Mouse (Mus musculus) kidney, postnatal 0 days (tissue): ENCODE measurements around the gene Ccdc180. TPM values are rescaled to one million over a fixed set of nuclear protein-coding genes. Genes with fewer than 3 reads are reported as not detected.

Experiments used
- ATAC-seq: fragments of 200-750 bp; cut with Nextera tagmentation; replicated peaks from 2 replicates; pipeline ENCODE4 v1.8.0; 2017; ENCODE audit warnings: low read depth, moderate number of reproducible peaks, moderate TSS enrichment, moderate library complexity; ENCODE audit not compliant: low FRiP score
- DNase-seq: peaks from one replicate; pipeline ENCODE4 v3.0.0-alpha.2; 2016; ENCODE audit warnings: low spot score
- H3K27ac ChIP-seq: fragments of 300-500 bp; sonication (generic); 2 replicates; pipeline ENCODE4 v1.5.1; 2014; ENCODE audit warnings: mild to moderate bottlenecking
- H3K27me3 ChIP-seq: fragments of 300-500 bp; sonication (generic); 2 replicates; pipeline ENCODE4 v1.6.1; 2014; ENCODE audit warnings: low read length, mixed read lengths; ENCODE audit not compliant: insufficient read depth
- H3K36me3 ChIP-seq: fragments of 300-500 bp; sonication (generic); 2 replicates; pipeline ENCODE4 v1.6.1; 2014; ENCODE audit warnings: low read length, mixed read lengths; ENCODE audit not compliant: insufficient read depth
- H3K4me1 ChIP-seq: fragments of 300-500 bp; sonication (generic); replicated peaks from 2 replicates; pipeline ENCODE4 v1.6.1; 2014; ENCODE audit warnings: antibody characterized with exemption, low read length, mixed read lengths; ENCODE audit not compliant: insufficient read depth
- H3K4me2 ChIP-seq: fragments of 300-500 bp; sonication (generic); 2 replicates; pipeline ENCODE4 v1.6.1; 2014; ENCODE audit warnings: mild to moderate bottlenecking, low read length, moderate library complexity, mixed read lengths
- H3K4me3 ChIP-seq: fragments of 300-500 bp; sonication (generic); replicated peaks from 2 replicates; pipeline ENCODE4 v1.5.1; 2014; ENCODE audit warnings: low read depth, low read length
- H3K9ac ChIP-seq: fragments of 300-500 bp; sonication (generic); 2 replicates; pipeline ENCODE4 v1.6.1; 2014; ENCODE audit warnings: low read depth, low read length
- H3K9me3 ChIP-seq: fragments of 300-500 bp; sonication (generic); replicated peaks from 2 replicates; pipeline ENCODE4 v1.6.1; 2016; ENCODE audit warnings: low read length, inconsistent platforms, mixed read lengths
- CTCF ChIP-seq: IDR thresholded peaks from 2 replicates; pipeline ENCODE4 v1.5.1; 2016; ENCODE audit warnings: antibody characterized with exemption, low read depth, mild to moderate bottlenecking, moderate library complexity
- WGBS: fragments of 180-500 bp; shearing (Covaris S2); extraction: QIAGEN DNeasy Blood & Tissue Kit; methylation state at CpG from one replicate; pipeline ENCODE4 v1.1.7; 2014; 5-methylcytosine and 5-hydroxymethylcytosine counted together
- polyA plus RNA-seq: library from polyadenylated mRNA; unstranded; fragments of >200 nt; fragmentation: Nextera tagmentation; extraction: Ambion mirVana; gene quantifications from 2 replicates; pipeline ENCODE4 v1.2.1, GENCODE M21; 2015

The Ccdc180 gene
- polyA plus RNA-seq, 1 experiment from 2014 or later: 0.55 TPM

GRCm38 (mm10) chr4:45851640-45852051 is 38.5 kb upstream of the Ccdc180 start:
- Histone ChIP-seq H3K4me3 (no peak overlapping the region), H3K9me3 (no peaks in the 10 kb centered on the region), H3K9ac (no peak overlapping the region), H3K4me2 (no peak overlapping the region), H3K4me1 (0 out of 2 replicates have a peak, but pooled peaks cover 5% of the 10 kb centered on the region), H3K27me3 (no peaks in the 10 kb centered on the region), H3K27ac (no peak overlapping the region; the same call in 1 of the 2 replicates), H3K36me3 (no peaks in the 10 kb centered on the region)
- ATAC-seq (peak; percentile 96), DNase-seq (peak; percentile 58)
- no peak for TF ChIP-seq CTCF
- WGBS: 13% methylated on average over 3 of the region's 3 CpGs

DNA sequence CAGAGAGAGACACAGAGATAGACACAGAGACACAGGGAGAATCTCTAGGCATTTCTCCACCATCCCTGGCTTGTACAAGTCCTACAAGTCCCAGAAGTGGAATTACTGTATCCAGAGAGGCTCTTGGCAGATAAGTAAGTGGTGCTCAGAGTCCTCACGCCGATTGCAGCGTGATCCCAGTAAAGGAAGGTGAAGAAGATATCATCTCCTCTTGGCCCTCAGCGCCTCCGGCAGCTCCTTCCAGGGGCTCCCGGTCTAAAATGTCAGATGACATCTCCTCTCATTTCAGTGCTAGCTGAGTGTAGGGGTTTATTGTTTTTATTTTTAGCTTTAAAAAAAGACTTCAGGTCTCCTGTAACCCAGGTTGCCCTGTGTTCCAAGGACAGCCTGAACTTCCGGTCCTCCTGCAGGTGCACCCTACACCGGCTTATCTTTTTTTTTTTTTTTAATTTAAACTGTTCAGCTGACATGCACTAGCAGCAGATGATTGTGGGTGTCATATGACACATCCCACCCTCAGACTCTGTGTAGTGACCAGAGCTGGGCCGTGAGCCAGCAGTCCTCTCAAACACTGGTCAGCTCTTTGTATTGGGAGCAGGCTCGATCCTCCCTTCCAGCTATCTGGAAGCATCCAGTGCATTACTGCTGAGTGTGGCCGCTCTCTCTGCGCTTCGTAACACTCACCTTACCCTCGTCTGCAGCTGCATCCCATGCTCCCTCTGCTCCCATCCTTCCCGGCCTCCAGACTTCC is 36.4 kb upstream of the Ccdc180 start:
- 60% methylated on average over 15 of the region's 15 CpGs for WGBS
- TF ChIP-seq CTCF: no peak
- Histone ChIP-seq H3K4me1 (no peaks in the 10 kb centered on the region), H3K36me3 (no peaks in the 10 kb centered on the region), H3K27me3 (no peaks in the 10 kb centered on the region), H3K4me2 (no peak overlapping the region), H3K9ac (no peak overlapping the region), H3K4me3 (no peak overlapping the region), H3K9me3 (no peaks in the 10 kb centered on the region), H3K27ac (no peak overlapping the region)
- DNase-seq (no peak), ATAC-seq (no peak)

GRCm38 (mm10) chr4:45855803-45856424 is 34.2 kb upstream of the Ccdc180 start:
- 0 out of 2 replicates have a peak, but pooled peaks cover 3% of the 10 kb centered on the region for H3K4me1 ChIP-seq
- 45% methylated on average over 19 of the region's 19 CpGs for WGBS
- H3K27ac ChIP-seq: no peak overlapping the region
- H3K4me2 ChIP-seq: no peak overlapping the region
- ATAC-seq (no peak), DNase-seq (peak; percentile 88)
- H3K9me3 ChIP-seq: no peaks in the 10 kb centered on the region
- no peaks in the 10 kb centered on the region for H3K36me3 ChIP-seq
- peak; percentile 87 for TF ChIP-seq CTCF
- H3K9ac ChIP-seq: no peak overlapping the region
- no peaks in the 10 kb centered on the region for H3K27me3 ChIP-seq
- no peak overlapping the region for H3K4me3 ChIP-seq

DNA sequence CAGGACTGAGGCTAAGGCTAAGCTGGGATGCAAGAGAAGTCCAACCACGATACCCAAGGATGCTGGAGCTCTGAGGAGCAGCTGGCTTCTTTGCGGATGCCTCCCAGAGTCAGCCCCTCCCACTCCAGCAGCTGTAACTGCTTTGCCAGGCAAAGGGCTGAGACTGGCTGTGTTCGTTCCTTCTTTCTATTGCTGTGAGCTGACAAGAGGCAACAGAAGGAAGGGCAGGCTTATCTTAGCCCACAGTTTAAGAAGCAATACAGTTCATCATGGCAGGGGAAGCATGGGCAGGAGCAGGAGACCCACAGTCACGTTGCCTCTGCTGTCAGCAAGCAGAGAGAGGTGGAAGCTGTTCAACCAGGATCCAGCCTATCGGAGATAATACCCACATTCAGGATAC is 28.9 kb upstream of the Ccdc180 start:
- Histone ChIP-seq H3K4me3 (no peak overlapping the region), H3K9ac (no peak overlapping the region), H3K9me3 (no peaks in the 10 kb centered on the region), H3K4me2 (no peak overlapping the region), H3K4me1 (0 out of 2 replicates have a peak, but pooled peaks cover 3% of the 10 kb centered on the region), H3K36me3 (no peaks in the 10 kb centered on the region), H3K27me3 (no peaks in the 10 kb centered on the region), H3K27ac (no peak overlapping the region)
- no peak for DNase-seq
- TF ChIP-seq CTCF: no peak
- WGBS: 65% methylated on average over 5 of the region's 5 CpGs
- no peak for ATAC-seq

DNA sequence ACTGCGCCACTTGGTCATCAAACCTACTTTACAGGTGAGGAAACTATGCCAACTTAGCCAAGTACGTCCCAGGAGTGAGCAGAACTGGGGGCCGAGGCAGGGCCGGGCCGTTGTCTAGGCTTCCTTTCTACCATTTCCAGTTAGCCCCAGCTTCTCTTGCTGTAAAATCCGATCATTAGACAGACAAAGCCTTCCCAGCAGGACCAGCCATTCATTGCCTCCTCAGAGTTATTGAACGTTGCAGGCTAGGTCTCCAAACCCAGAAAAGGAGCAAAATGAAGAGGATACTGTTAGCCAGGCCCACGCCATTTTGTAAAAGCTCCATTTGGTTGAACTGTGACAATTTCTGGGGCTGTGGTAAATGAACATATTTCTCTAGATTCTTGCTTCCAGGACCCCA is 22.7 kb upstream of the Ccdc180 start:
- no peak overlapping the region for H3K27ac ChIP-seq
- no peaks in the 10 kb centered on the region for H3K36me3 ChIP-seq
- no peak for TF ChIP-seq CTCF
- H3K4me1 ChIP-seq: no peaks in the 10 kb centered on the region
- no peak overlapping the region for H3K4me2 ChIP-seq
- no peak overlapping the region for H3K9ac ChIP-seq
- DNase-seq (no peak), ATAC-seq (no peak)
- H3K9me3 ChIP-seq: no peaks in the 10 kb centered on the region
- H3K4me3 ChIP-seq: no peak overlapping the region
- WGBS: 77% methylated on average over 8 of the region's 8 CpGs
- no peaks in the 10 kb centered on the region for H3K27me3 ChIP-seq

GRCm38 (mm10) chr4:45869021-45869815 is 20.9 kb upstream of the Ccdc180 start:
- H3K4me2 ChIP-seq: no peak overlapping the region
- no peak overlapping the region for H3K9ac ChIP-seq
- 43% methylated on average over 24 of the region's 24 CpGs for WGBS
- DNase-seq: no peak
- H3K27ac ChIP-seq: no peak overlapping the region
- ATAC-seq: no peak
- no peak for TF ChIP-seq CTCF
- no peak overlapping the region for H3K4me3 ChIP-seq
- no peaks in the 10 kb centered on the region for H3K9me3 ChIP-seq
- no peaks in the 10 kb centered on the region for H3K36me3 ChIP-seq
- H3K27me3 ChIP-seq: no peaks in the 10 kb centered on the region
- H3K4me1 ChIP-seq: no peaks in the 10 kb centered on the region
